Mouse (Mus musculus): ENCODE data around the gene Tyms. TPM values are rescaled to one million over a fixed set of nuclear protein-coding genes. Genes with fewer than 3 reads are reported as not detected.
"Not testable (repeated sequence)": the region's sequence is repeated elsewhere in the genome, so short reads cannot be mapped to it uniquely, and the experiment has no call there.

Gene Tyms
- total RNA-seq, 2 experiments from 2014 or later, result 4.3 to 5.2 TPM

- DNase-seq (ENCODE audit: low spot score in 2 of 2), result no peak
- intact Hi-C loops (cut with DNase I), result no loop called here
These were observed 31.6 kb upstream of the Tyms start, which contains the start of gene Garem2 for GRCm38 (mm10) chr5:30104841-30105667. Garem2 (plus strand) TSS chr5:30105161.

DNA sequence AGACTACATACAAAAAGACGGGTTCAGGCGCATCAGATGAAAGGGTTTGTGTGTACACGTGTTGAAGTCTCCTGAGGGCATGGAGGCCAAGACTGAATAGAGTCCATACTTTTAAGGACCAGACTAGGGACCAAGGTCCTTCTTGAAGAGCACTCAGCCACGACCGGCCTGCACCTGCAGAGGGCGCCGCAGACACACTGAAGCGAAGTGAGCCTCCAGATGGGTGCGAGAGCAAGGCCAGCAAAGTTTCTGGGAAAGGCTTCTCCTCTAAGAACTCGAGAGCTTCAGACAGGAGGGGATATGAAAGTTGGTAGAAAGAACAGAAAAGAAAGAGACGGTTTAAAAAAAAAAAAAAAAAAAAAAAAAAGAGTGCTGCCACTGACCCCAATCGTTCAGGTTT, 30.9 kb upstream of the Tyms start:
- peak in 1 of 2 experiments; percentile 28 for DNase-seq (ENCODE audit: low spot score in 2 of 2)
- intact Hi-C loops (cut with DNase I), result no loop called here

GRCm38 (mm10) chr5:30103340-30103739, 29.9 kb upstream of the Tyms start:
- no peak for DNase-seq (ENCODE audit: low spot score in 2 of 2)
- intact Hi-C loops (cut with DNase I), result no loop called here

GRCm38 (mm10) chr5:30098260-30098659, 24.8 kb upstream of the Tyms start:
- intact Hi-C loops (cut with DNase I), result no loop called here
- DNase-seq (ENCODE audit: low spot score in 2 of 2), result no peak

GRCm38 (mm10) chr5:30095731-30096130, 22.3 kb upstream of the Tyms start:
- no peak for DNase-seq (ENCODE audit: low spot score in 2 of 2)
- intact Hi-C loops (cut with DNase I), result no loop called here

DNA sequence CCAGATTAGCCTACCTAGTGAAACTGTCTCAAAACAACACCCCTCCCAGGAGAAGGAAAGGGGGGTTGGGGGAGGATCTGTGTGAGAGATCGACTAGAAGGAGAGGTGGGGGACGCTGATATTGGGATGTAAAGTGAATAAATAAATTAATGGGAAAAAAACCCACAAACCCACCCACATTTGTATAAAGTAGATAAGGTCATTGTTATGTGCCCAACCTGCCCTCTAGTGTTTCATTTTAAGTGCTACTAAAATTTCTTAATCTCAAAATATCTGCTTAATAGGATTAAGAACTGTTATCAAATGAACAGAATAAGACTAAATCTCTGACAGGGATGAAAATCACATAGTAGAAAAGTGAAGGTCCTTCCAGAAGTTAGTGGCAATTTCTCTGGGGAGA, 21.0 kb upstream of the Tyms start:
- intact Hi-C loops (cut with DNase I), result no loop called here
- no peak for DNase-seq (ENCODE audit: low spot score in 2 of 2)

DNA sequence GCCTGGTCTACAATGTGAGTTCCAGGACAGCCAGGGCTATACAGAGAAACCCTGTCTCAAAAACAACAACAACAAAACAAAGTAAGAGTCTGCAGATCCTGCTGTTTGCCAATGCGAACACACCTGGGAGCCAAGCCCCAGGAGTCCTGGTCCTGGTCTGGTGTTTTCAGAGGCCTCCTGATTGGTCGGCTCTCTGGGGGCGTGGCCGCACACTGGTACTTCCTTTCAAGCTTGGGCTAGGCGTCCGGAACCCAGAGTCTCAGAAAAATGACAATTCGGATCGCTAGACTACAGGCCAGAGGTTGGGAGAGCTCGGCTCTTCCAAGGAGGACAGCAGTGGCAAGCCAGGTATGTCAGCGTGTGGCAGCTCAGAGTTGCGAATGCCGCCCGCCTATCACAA, 19.3 kb upstream of the Tyms start:
- intact Hi-C loops (cut with DNase I), result no loop called here
- no peak for DNase-seq (ENCODE audit: low spot score in 2 of 2)

- intact Hi-C loops (cut with DNase I), result no loop called here
- DNase-seq (ENCODE audit: low spot score in 2 of 2), result no peak
These were observed 1.0 kb downstream of the Tyms start for GRCm38 (mm10) chr5:30072377-30072776.

- intact Hi-C loops (cut with DNase I), result no loop called here
These were observed 1.7 kb downstream of the Tyms start for GRCm38 (mm10) chr5:30071677-30072076.

DNA sequence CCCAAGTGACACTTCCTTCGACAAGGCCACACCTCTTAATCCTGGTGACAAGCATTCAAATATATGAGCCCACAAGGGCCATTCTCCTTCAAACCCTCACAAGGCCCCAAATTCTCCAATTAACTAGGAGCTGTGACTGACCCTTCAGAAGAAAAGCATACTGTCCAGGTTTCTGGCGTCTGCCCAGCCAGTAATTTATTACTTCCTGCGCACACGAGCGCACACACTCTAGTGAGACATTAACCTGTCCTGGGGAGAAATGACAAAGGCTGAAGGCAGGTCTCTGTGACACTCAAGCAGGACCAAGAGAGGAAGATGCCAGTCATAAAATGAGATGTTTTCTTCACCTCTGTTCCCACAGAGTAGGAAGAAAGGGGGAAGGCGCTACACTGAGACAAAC, 5.7 kb downstream of the Tyms start:
- no peak for DNase-seq (ENCODE audit: low spot score in 2 of 2)
- intact Hi-C loops (cut with DNase I), result no loop called here

More at GRCm38 (mm10) chr5:30071677-30072076, 1.7 kb downstream of the Tyms start:
- no peak for DNase-seq (ENCODE audit: low spot score in 2 of 2)

GRCm38 (mm10) chr5:30059607-30060006, 13.8 kb downstream of the Tyms start:
- intact Hi-C loops (cut with DNase I); DNase-seq (ENCODE audit: low spot score in 2 of 2): not testable (repeated sequence)

DNA sequence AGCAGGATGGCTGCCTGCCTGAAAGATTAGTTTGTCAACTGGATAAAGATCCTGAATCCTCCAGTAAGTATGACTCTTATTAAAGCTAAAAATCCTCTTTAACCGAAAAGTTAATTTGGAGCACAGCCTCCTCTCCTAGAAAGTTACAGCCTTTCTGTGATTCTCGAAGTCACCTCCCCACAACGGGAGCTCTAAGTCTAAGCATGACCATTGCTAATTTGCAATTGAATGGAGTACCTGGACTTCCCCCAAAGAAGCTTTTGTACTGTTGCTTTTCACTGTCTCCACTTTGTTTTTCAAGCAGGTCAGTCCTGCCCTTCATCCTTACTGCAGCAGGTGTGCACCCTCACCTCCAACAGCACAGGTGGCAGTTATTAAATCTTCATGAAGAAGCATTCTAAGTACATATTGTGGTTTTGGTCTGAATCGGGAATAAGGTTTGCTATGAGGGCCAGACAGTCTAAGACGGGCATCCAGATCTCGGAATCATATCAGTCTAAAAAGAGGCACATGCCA, 15.1 kb downstream of the Tyms start:
- DNase-seq (ENCODE audit: low spot score in 2 of 2), result no peak
- intact Hi-C loops (cut with DNase I), result no loop called here

DNA sequence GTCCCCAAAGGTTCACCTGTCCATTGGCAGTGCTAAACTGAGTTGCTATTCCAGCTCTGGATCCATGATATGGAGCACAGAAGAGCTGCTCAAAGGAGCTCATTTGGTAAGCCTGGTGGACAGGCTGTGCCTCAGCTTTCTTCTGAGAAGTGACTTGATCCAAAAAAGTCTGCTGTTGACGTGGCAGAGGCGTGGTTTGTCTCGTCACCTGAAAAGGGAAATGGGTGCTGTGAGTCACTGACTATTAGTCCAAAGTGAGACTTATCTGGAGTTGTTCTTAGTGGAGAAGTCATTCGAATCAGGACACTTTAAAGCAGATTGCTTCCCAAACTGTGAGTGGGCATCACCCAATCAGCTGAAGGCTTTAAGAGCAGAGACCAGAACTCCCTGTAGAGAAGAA, 33.6 kb downstream of the Tyms start:
- intact Hi-C loops (cut with DNase I); DNase-seq (ENCODE audit: low spot score in 2 of 2): not testable (repeated sequence)

GRCm38 (mm10) chr5:30039324-30039723, 34.1 kb downstream of the Tyms start:
- DNase-seq (ENCODE audit: low spot score in 2 of 2); intact Hi-C loops (cut with DNase I): not testable (repeated sequence)

- not testable (repeated sequence) for DNase-seq (ENCODE audit: low spot score in 2 of 2)
These were observed 36.3 kb downstream of the Tyms start for GRCm38 (mm10) chr5:30037111-30037510.

DNA sequence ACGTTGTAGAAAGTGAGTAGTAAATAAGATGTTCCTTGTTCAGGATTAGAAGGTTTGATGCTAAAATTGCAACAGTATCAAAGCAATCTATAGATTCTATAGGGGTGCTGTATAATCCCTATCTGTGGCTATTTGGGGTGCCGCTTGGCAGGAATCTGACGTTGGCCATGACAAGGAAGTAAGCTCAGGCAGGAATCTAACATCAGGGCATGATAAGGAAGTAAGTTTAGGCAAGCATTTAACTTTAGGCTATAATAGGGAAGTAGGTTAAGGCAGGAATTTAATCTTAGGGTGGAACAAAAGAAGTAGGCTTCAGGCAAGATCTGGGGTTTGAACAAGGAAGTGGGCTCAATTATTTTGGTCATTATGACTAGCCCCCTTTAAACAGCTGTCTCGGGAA, 37.6 kb downstream of the Tyms start:
- DNase-seq (ENCODE audit: low spot score in 2 of 2); intact Hi-C loops (cut with DNase I): not testable (repeated sequence)

More at GRCm38 (mm10) chr5:30037111-30037510, 36.3 kb downstream of the Tyms start:
- intact Hi-C loops (cut with DNase I), result not testable (repeated sequence)

GRCm38 (mm10) chr5:30014580-30014979, 58.8 kb downstream of the Tyms start:
- intact Hi-C loops (cut with DNase I), result no loop called here

DNA sequence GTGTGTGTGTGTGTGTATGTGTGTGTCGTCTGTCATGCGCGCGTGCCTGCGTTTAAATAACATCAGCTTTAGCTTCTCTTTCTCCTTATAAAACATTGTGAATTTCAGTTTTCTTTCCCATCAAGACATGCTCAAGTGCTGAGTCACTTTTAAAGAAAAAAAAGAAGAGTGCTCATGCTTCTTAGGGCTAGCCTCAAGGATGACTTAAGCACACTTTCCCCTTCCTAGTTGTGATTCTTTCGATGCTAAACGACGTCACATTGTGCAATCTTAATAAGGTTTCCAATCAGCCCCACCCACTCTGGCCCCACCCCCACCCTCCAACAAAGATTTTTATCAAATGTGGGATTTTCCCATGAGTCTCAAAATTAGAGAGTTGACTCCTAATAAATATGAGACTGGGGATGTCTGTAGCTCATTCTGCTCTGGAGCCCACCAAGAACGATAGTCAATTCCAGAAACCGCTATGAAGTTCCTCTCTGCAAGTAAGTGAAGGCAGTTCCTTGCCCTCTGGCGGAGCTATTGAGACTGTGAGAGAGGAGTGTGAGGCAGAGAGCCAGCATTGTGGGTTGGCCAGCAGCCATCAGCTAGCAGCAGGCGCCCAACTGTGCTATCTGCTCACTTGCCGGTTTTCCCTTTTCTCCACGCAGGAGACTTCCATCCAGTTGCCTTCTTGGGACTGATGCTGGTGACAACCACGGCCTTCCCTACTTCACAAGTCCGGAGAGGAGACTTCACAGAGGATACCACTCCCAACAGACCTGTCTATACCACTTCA, 60.5 kb downstream of the Tyms start, which contains the start of gene Il6:
Gene Il6 (plus strand): TSS at position 389 of the 778 bp plus-strand sequence.
- intact Hi-C loops (cut with DNase I), result no loop called here
- DNase-seq (ENCODE audit: low spot score in 2 of 2), result peak; percentile 84 to 88

More at GRCm38 (mm10) chr5:30014580-30014979, 58.8 kb downstream of the Tyms start:
- no peak for DNase-seq (ENCODE audit: low spot score in 2 of 2)

Data from left cerebral cortex, postnatal 36 days (tissue).